Mouse (Mus musculus): Measurements from ENCODE around the gene Rsph14. TPM values are rescaled to one million over a fixed set of nuclear protein-coding genes. Genes with fewer than 3 reads are reported as not detected.

The Rsph14 gene
- polyA plus RNA-seq, 1 experiment = not detected

GRCm38 (mm10) chr10:75068086-75068485 is 35.7 kb upstream of the Rsph14 start:
- Histone ChIP-seq H3K9me3 (replicated peaks; ENCODE audit: control insufficient read depth, insufficient read depth, low read length, poor library complexity, severe bottlenecking) (no peaks in the 10 kb centered on the region), H3K4me1 (ENCODE audit: control insufficient read depth, insufficient read depth, low read length) (no peaks in the 10 kb centered on the region), H3K4me3 (ENCODE audit: low read depth, low read length) (no peak overlapping the region), H3K9ac (ENCODE audit: low read depth, poor library complexity, severe bottlenecking) (no peak overlapping the region), H3K36me3 (ENCODE audit: control insufficient read depth, insufficient read depth, low read length, poor library complexity, severe bottlenecking) (no peaks in the 10 kb centered on the region), H3K27ac (ENCODE audit: insufficient read depth, low read length) (no peak overlapping the region), H3K27me3 (ENCODE audit: control insufficient read depth, insufficient read depth, low read length, poor library complexity, severe bottlenecking) (no peaks in the 10 kb centered on the region)
- TF ChIP-seq EP300 (IDR thresholded peaks at IDR 0.05; ENCODE audit: insufficient read depth, low read depth, low read length) (no peak), POLR2A (IDR thresholded peaks at IDR 0.05; ENCODE audit: insufficient read depth, low read length) (no peak), CTCF (IDR thresholded peaks at IDR 0.05; ENCODE audit: low read depth, low read length) (no peak)

- Histone ChIP-seq H3K4me3 (ENCODE audit: low read depth, low read length) (no peak overlapping the region), H3K36me3 (ENCODE audit: control insufficient read depth, insufficient read depth, low read length, poor library complexity, severe bottlenecking) (no peaks in the 10 kb centered on the region), H3K9ac (ENCODE audit: low read depth, poor library complexity, severe bottlenecking) (no peak overlapping the region), H3K4me1 (ENCODE audit: control insufficient read depth, insufficient read depth, low read length) (no peaks in the 10 kb centered on the region), H3K27ac (ENCODE audit: insufficient read depth, low read length) (no peak overlapping the region), H3K9me3 (replicated peaks; ENCODE audit: control insufficient read depth, insufficient read depth, low read length, poor library complexity, severe bottlenecking) (no peaks in the 10 kb centered on the region), H3K27me3 (ENCODE audit: control insufficient read depth, insufficient read depth, low read length, poor library complexity, severe bottlenecking) (no peaks in the 10 kb centered on the region)
- no peak for TF ChIP-seq EP300 (IDR thresholded peaks at IDR 0.05; ENCODE audit: insufficient read depth, low read depth, low read length)
Measured at GRCm38 (mm10) chr10:75067446-75067845, 35.1 kb upstream of the Rsph14 start.

GRCm38 (mm10) chr10:75065691-75066090 is 33.3 kb upstream of the Rsph14 start:
- no peak overlapping the region for H3K9ac ChIP-seq (ENCODE audit: low read depth, poor library complexity, severe bottlenecking)
- peaks cover 2% of the 10 kb centered on the region; the same call in 1 of the 2 replicates for H3K27me3 ChIP-seq (ENCODE audit: control insufficient read depth, insufficient read depth, low read length, poor library complexity, severe bottlenecking)
- no peak overlapping the region for H3K27ac ChIP-seq (ENCODE audit: insufficient read depth, low read length)
- TF ChIP-seq POLR2A (IDR thresholded peaks at IDR 0.05; ENCODE audit: insufficient read depth, low read length) = no peak
- no peak for TF ChIP-seq EP300 (IDR thresholded peaks at IDR 0.05; ENCODE audit: insufficient read depth, low read depth, low read length)
- no peak for TF ChIP-seq CTCF (IDR thresholded peaks at IDR 0.05; ENCODE audit: low read depth, low read length)
- peak overlapping the region; percentile 56 for H3K4me3 ChIP-seq (ENCODE audit: low read depth, low read length)
- no peaks in the 10 kb centered on the region for H3K36me3 ChIP-seq (ENCODE audit: control insufficient read depth, insufficient read depth, low read length, poor library complexity, severe bottlenecking)
- H3K9me3 ChIP-seq (replicated peaks; ENCODE audit: control insufficient read depth, insufficient read depth, low read length, poor library complexity, severe bottlenecking) = no peaks in the 10 kb centered on the region
- H3K4me1 ChIP-seq (ENCODE audit: control insufficient read depth, insufficient read depth, low read length) = no peaks in the 10 kb centered on the region

GRCm38 (mm10) chr10:75063301-75063965 is 31.0 kb upstream of the Rsph14 start:
- Histone ChIP-seq H3K27me3 (ENCODE audit: control insufficient read depth, insufficient read depth, low read length, poor library complexity, severe bottlenecking) (peaks cover 2% of the 10 kb centered on the region; the same call in 1 of the 2 replicates), H3K4me1 (ENCODE audit: control insufficient read depth, insufficient read depth, low read length) (no peaks in the 10 kb centered on the region), H3K27ac (ENCODE audit: insufficient read depth, low read length) (no peak overlapping the region), H3K36me3 (ENCODE audit: control insufficient read depth, insufficient read depth, low read length, poor library complexity, severe bottlenecking) (no peaks in the 10 kb centered on the region), H3K9me3 (replicated peaks; ENCODE audit: control insufficient read depth, insufficient read depth, low read length, poor library complexity, severe bottlenecking) (no peaks in the 10 kb centered on the region), H3K4me3 (ENCODE audit: low read depth, low read length) (no peak overlapping the region), H3K9ac (ENCODE audit: low read depth, poor library complexity, severe bottlenecking) (no peak overlapping the region)
- TF ChIP-seq EP300 (IDR thresholded peaks at IDR 0.05; ENCODE audit: insufficient read depth, low read depth, low read length) (no peak), POLR2A (IDR thresholded peaks at IDR 0.05; ENCODE audit: insufficient read depth, low read length) (no peak), CTCF (IDR thresholded peaks at IDR 0.05; ENCODE audit: low read depth, low read length) (no peak)

- H3K4me1 ChIP-seq (ENCODE audit: control insufficient read depth, insufficient read depth, low read length) = no peaks in the 10 kb centered on the region
Measured at GRCm38 (mm10) chr10:75062621-75063020, 30.2 kb upstream of the Rsph14 start.

GRCm38 (mm10) chr10:75062189-75062561 is 29.8 kb upstream of the Rsph14 start:
- Histone ChIP-seq H3K36me3 (ENCODE audit: control insufficient read depth, insufficient read depth, low read length, poor library complexity, severe bottlenecking) (no peaks in the 10 kb centered on the region), H3K9ac (ENCODE audit: low read depth, poor library complexity, severe bottlenecking) (no peak overlapping the region), H3K27me3 (ENCODE audit: control insufficient read depth, insufficient read depth, low read length, poor library complexity, severe bottlenecking) (peaks cover 2% of the 10 kb centered on the region; the same call in 1 of the 2 replicates), H3K27ac (ENCODE audit: insufficient read depth, low read length) (no peak overlapping the region), H3K9me3 (replicated peaks; ENCODE audit: control insufficient read depth, insufficient read depth, low read length, poor library complexity, severe bottlenecking) (no peaks in the 10 kb centered on the region), H3K4me3 (ENCODE audit: low read depth, low read length) (peak overlapping the region; percentile 99), H3K4me1 (ENCODE audit: control insufficient read depth, insufficient read depth, low read length) (no peaks in the 10 kb centered on the region)
- TF ChIP-seq CTCF (IDR thresholded peaks at IDR 0.05; ENCODE audit: low read depth, low read length) (no peak), EP300 (IDR thresholded peaks at IDR 0.05; ENCODE audit: insufficient read depth, low read depth, low read length) (no peak), POLR2A (IDR thresholded peaks at IDR 0.05; ENCODE audit: insufficient read depth, low read length) (no peak)

More at GRCm38 (mm10) chr10:75062621-75063020, 30.2 kb upstream of the Rsph14 start:
- Histone ChIP-seq H3K9me3 (replicated peaks; ENCODE audit: control insufficient read depth, insufficient read depth, low read length, poor library complexity, severe bottlenecking) (no peaks in the 10 kb centered on the region), H3K27me3 (ENCODE audit: control insufficient read depth, insufficient read depth, low read length, poor library complexity, severe bottlenecking) (peaks cover 2% of the 10 kb centered on the region; the same call in 1 of the 2 replicates), H3K27ac (ENCODE audit: insufficient read depth, low read length) (no peak overlapping the region), H3K4me3 (ENCODE audit: low read depth, low read length) (no peak overlapping the region), H3K9ac (ENCODE audit: low read depth, poor library complexity, severe bottlenecking) (no peak overlapping the region), H3K36me3 (ENCODE audit: control insufficient read depth, insufficient read depth, low read length, poor library complexity, severe bottlenecking) (no peaks in the 10 kb centered on the region)
- TF ChIP-seq CTCF (IDR thresholded peaks at IDR 0.05; ENCODE audit: low read depth, low read length) (no peak), EP300 (IDR thresholded peaks at IDR 0.05; ENCODE audit: insufficient read depth, low read depth, low read length) (no peak), POLR2A (IDR thresholded peaks at IDR 0.05; ENCODE audit: insufficient read depth, low read length) (no peak)
